Mouse (Mus musculus) left cerebral cortex, postnatal 14 days (tissue): ENCODE measurements around the gene Dctpp1. TPM values are rescaled to one million over a fixed set of nuclear protein-coding genes. Genes with fewer than 3 reads are reported as not detected.
"Not testable (repeated sequence)": the region's sequence is repeated elsewhere in the genome, so short reads cannot be mapped to it uniquely, and the experiment has no call there.

Experiments used
- DNase-seq, 2 experiments: peaks; one replicate each; pipeline ENCODE4 v3.0.0; 2021 to 2022; ENCODE audit warnings: low spot score in 2 of 2, mixed read lengths in 1 of 2
- intact Hi-C: fragments of 180-260 bp; cut with DNase I; formaldehyde crosslinking; loops from one replicate; pipeline ENCODE4 v1.15.1; 2025
- total RNA-seq, 2 experiments: library from RNA; stranded (reverse); gene quantifications; 2 replicates each; pipeline ENCODE4 v1.2.3; 2021

The Dctpp1 gene
- total RNA-seq, 2 experiments from 2014 or later = 32.1 to 38.3 TPM

DNA sequence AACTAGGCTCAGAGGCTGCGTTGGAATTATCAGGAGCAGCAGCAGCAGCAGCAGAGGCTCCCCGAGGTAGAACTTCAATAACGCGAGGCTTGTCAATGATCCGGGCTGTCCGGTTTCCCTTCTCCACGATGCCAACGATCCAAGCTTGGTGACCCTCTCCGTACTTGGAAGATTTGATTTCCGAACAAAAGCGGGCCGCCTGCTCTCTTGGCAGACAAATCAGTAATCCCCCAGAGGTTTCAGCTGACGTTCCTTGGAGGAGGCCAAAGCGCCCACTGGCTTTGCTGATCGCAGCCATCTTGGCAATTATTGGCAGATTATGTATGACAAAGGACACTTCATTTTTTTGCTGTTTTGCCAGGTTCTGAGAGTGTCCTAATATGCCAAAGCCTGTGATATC, 12.1 kb upstream of the Dctpp1 start:
- DNase-seq = no peak
- intact Hi-C loops = no loop called here

DNA sequence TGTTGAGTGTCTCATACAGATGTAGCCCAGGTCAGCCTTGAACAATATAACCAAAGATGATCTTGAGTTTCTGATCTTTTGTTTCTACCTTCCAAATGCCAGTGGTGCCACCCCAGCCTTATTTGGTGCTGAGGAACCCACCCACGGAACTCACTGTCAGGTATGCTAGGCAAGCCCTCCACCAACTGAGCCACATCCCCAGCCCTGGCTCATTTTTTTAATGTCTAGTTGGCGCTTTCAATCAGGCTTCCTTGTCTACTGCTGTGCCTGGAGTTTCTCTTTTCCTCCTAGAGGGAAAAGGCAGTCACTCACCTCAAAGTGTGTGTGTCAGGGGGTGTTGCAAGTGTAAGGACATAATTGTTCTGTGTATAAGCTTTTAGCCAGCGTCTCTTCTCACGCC, 10.6 kb upstream of the Dctpp1 start:
- DNase-seq = no peak
- intact Hi-C loops = no loop called here

DNA sequence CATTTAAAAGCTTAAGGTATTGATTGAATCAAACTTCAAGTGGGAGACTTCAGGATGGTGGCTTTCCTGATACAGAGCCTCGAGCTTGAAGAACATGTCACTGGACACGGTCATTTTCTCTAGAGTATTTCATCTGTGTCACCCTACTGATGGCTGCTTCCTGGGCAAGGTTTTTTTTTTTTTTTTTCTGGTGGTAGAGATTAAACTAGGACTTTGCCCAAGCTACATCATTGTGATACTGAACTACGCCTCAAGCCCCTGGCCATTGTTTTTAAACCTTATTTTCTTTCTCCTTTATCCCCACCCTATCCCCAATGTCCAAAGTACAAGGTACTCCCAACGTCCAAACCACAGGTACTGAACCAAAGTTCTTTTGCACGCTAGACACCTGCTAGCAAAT, 10.2 kb upstream of the Dctpp1 start:
- no peak for DNase-seq
- intact Hi-C loops = no loop called here

DNA sequence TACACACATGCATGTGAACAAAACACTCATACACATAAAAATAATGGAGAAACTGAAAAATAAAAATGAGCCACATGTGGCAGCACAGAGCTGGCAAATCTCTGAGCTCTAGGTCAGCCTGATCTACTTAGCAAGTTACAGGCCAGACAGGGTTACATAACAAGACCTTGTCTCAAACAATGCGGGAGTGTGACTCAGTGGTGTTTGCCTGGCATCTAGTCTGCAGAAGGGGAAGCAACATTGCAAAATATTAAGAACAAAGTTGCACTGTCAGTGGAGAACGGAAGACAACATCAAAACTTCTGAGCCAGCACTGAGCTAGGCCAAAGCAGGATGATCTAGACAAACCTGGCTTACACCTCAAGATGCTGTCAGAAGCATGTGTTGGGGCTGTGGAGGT, 9.7 kb upstream of the Dctpp1 start:
- no peak for DNase-seq
- intact Hi-C loops = no loop called here

DNA sequence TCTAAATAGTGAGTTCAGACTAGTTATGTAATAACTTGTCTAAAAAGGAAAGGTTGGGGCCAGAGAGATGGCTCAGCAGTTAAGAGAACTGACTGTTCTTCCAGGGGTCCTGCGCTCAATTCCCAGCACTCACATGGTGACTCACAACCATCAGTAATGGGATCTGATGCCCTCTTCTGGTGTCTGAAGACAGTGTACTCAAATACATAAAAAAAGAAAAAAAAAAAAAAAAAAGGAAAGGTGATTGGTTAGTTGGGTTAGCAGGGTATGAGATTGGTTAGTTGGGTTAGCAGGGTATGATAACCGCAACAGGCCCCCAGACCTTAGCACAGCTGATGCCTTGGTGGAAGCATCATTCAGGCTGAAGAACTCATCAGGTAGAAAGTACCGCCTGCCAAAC, 3.0 kb upstream of the Dctpp1 start:
- intact Hi-C loops = loop anchor here (5.0 kb wide), 1 partner anchor 214 kb away; the partner anchor contains the start of gene Fbrs
- no peak for DNase-seq

DNA sequence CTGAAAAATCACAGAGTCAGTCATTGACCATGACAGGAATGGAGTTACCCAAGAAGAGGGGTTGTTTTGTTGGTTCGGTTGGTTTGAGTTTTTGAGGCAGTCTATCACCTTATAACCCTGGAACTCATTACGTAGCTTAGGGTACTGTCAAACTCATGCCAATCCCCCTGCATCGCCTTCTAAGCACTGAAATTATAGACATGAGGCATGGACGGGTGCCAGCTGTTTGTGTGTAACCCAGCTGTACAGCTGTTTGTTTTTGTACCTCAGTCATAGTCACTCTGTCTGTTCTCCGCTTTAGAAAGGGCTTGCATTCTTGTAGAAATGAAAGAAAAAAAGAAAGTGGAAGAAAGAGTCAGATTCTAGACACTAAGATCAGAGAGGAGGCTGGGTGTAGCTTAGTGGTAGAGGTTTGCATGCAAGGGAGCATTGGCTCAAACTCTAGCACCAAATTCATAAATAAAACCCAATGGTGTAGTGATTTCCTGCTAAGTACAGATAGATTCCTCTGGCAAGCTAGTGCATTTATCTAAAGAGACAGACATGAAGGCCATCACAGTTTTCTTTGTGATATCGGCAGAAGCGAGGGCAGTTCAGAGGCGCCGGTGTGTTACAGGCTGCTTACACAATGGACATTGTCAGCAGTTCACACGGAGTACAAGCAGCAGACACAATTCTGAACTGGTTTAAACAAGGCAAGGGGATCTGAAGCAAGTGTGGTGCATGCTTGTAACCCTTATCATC, 1.9 kb upstream of the Dctpp1 start:
- intact Hi-C loops = loop anchor here (5.0 kb wide), 1 partner anchor 215 kb away; the partner anchor contains the start of gene Fbrs
- no peak for DNase-seq

DNA sequence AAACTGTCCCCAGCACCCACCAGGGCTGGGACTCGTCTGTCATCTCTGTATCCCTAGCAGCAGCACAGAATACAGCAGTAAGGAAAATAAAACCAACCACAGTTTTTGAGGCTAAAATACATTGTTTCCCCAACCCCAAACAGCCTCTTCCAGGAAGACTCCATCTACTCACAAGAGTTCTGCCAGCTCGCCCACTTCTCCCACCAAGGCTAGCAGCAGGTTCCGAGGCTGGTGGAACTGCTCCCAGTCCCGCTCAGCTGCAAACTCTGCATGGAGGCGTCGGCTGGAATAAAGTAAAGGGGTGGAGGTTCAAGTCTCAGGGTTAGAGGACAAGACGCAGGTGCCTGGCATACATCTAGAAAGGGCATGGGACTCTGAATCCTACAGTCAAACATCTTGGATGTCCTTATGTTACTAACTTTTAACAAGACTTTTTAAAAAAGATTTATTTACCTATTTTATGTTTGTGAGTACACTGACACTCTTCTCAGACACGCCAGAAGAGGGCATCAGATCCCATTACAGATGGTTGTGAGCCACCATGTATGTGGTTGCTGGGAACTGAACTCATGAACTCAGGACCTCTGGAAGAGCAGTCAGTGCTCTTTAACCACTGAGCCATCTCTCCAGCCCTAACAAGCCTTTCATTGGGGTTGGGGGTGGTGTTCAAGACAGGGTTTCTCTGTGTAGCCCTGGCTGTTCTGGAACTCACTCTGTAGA, 1.2 kb downstream of the Dctpp1 start:
- no peak for DNase-seq
- intact Hi-C loops = no loop called here

DNA sequence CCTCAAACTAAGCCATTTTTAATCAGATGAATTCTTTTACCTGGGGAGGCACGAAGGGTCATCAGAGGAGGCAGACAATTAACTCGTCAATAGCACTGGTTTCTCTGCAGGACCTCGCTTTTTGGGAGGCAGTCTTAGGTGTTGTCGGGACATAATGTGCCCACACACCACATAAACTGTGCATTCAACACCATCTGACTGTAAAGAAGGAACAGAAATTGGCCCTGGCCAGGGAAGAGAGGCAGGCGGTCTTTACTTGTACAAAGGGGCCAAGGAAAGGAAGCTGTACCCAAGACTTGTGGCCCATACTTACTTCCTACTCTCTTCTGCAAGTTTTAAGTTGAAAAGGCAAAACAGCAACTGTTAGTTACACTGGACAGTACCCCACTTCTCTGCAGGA, 4.0 kb downstream of the Dctpp1 start:
- peak in 1 of 2 experiments; percentile 55 for DNase-seq
- intact Hi-C loops = no loop called here

DNA sequence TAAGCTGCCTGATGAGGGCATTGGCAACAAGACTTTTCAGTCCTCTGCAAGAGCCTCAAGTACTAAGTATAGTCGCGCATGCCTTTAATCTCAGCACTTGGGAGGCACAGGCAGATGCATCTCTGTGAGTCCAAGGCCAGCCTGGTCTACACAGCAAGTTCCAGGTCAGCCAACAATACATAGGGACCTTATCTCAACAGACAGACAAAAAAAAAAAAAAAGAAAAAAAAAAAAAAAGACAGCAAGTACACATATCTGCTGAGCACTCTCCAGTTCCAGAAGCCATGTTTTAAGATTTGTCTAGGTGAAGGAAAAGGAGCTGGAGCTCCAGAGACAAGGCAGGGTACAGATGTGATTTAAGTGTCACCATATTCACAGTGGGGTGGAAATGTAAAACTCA, 4.5 kb downstream of the Dctpp1 start:
- intact Hi-C loops = no loop called here
- no peak for DNase-seq

DNA sequence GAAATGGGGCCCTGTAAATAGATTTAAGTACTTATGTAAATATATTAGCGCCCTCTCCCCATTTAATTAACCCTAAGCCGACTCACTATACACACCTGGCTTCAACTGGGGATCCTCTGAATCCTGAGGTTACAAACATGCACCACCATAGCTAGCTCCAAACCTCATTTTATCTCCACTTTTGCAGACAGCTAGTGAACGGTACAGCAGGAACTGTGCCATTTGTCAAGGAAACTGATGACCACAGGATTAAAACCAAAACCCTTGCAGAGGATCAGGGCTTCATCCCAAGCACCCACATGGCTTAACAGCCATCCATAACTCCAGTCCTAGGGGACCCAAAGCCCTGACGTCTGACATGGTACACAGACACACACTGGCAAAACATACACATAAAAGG, 5.5 kb downstream of the Dctpp1 start:
- no peak for DNase-seq
- intact Hi-C loops = no loop called here

DNA sequence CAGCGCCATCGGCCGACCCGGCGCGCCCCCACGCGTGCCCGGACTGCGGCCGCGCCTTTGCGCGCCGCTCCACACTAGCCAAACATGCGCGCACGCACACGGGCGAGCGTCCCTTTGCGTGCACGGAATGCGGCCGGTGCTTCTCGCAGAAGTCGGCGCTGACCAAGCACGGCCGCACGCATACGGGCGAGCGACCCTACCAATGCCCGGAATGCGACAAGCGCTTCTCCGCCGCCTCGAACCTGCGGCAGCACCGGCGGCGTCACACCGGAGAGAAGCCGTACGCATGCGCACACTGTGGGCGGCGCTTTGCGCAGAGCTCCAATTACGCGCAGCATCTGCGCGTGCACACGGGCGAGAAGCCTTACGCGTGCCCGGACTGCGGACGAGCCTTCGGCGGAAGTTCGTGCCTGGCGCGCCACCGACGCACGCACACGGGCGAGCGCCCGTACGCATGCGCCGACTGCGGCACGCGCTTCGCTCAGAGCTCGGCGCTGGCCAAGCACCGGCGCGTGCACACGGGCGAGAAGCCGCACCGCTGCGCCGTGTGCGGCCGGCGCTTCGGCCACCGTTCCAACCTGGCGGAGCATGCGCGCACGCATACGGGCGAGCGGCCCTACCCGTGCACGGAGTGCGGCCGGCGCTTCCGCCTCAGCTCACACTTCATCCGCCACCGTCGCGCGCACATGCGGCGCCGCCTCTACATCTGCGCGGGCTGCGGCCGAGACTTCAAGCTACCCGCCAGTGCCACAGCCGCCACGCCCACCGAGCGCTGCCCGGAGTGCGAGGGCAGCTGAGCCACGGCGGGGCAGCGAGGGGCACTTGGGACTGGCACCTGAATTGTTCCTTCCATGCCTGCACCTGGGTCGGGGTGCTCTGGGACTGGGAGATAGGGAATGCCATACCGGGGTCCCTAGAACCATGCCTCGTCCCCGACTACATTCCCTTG, 6.4 kb downstream of the Dctpp1 start:
- intact Hi-C loops = no loop called here
- DNase-seq = peak; percentile 96 to 97

DNA sequence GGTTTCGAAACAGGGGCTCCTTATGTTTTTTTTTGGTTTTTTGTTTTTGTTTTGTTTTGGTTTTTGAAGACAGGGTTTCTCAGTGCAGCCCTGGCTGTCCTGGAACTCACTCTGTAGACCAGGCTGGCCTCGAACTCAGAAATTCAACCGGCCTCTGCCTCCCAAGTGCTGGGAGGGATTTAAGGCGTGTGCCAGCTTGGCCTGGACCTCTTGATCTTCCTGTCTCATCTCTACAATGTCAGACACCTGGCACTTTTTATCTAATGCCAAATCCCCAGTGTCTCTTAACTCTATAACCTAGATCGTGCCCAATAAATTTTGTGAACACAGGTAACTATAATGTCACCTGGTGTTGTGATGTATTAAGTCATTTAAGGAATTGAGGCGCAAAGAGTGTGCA, 7.2 kb downstream of the Dctpp1 start:
- intact Hi-C loops = no loop called here
- DNase-seq = no peak

DNA sequence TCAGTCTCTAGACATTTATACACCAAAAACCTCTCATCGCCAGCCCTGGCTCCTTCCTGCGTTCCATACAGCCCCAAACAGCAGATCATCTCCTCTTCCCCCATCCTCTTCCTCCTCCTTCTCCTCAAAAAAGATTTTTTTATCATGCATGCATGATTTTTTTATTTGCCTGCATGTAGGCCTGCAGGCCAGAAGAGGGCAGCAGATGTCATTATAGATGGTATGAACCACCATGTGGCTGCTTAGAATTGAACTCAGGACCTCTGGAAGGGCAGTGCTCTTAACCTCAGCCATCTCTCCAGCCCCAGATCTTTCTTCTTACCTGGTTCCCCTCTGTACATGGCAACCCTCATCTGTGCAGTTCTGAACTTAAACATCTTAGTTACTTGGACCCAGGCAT, 8.1 kb downstream of the Dctpp1 start:
- no peak for DNase-seq
- intact Hi-C loops = no loop called here

DNA sequence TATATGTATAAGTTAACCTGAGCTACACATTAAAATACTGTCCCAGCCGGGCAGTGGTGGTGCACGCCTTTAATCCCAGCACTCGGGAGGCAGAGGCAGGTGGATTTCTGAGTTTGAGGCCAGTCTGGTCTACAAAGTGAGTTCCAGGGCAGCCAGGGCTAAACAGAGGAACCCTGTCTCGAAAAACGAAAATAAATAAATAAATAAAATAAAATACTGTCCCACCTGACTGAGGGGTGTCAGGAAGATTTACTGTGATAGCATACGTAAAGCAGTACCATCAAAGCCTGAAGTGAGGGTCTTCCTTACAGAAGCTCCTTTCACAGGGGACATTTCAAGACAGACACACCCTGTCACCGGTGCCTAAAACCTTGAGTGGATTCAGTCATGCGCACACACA, 10.0 kb downstream of the Dctpp1 start:
- intact Hi-C loops, DNase-seq: not testable (repeated sequence)

DNA sequence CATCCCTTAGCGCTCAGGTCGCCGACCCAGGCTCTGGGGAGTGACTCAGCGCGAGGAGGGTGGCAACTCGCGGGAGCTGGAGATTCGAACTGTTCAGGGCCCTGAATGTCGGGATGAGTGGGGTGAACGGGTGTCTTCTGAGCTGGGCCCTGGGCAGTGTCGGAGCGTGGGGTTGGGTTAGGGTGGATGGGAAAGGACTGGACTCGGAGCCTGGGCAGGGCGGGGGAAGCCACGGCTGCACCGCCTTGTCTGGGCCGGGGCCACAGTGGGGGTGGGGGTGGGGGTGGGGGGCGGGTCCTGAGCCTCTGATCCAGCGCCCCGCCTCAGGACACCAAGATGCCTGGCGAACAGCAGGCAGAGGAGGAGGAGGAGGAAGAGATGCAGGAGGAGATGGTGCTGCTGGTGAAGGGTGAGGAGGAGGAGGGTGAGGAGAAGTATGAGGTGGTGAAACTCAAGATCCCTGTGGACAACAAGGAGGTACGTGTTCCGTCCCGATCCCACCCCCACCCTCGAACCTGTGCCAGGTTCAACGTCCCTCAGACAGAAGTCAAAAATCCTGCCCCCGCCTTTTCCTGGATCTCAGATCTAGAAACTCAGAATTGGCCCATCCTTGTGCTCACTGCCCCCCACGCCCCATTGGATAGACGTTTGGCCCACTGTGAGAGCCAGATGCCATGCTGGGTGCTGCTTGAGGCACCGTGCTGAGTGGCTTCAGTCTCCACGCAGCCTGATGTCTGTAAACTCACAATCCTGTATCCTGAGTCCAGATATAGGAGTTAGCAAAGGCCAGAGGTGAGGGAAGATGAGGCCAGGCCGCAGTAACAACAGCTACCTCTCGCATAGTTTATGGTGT, 15.6 kb downstream of the Dctpp1 start:
- intact Hi-C loops = no loop called here
- no peak for DNase-seq

DNA sequence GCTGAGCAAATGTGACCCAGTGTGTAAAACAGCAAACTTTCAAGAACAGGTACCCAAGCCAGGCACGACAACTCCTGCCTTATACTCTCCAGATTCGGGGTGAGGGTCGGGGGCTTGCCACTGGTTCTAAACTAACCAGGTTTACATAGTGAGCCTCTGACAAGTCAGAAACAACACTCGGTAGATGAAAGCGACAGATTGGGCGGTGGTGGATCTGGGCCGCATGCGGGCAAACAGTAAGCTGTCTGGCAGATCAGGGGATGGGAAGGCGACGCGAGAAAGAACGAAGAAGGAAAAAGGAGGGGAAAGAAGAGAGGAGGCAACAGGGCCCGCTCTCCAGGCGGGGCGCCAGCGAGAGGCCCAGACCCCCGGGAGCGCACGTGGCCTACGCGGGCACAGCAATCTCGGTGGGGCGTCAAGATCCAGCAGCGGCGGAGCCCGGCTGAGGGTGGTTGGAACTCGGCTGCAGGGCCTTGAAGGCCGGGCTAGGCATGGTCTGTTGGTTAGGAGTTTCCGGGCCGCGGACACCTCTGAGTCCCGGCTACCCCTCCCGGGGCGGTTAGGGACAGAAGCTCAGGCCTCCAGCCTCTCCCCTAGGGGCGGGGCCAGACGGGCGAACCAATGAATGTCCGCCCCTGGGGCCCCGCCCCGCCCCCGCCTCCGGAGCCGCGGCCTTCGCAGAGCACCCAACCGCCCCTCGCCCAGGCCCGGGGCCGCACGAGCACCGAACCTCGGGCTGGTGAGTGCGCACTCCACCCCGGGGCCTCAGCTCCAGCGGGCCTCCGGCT, 16.4 kb downstream of the Dctpp1 start, which contains the start of gene Zfp771:
Zfp771 (plus strand) TSS at position 405 of the 788 bp plus-strand sequence.
- intact Hi-C loops = no loop called here
- DNase-seq = peak; percentile 93 to 95

DNA sequence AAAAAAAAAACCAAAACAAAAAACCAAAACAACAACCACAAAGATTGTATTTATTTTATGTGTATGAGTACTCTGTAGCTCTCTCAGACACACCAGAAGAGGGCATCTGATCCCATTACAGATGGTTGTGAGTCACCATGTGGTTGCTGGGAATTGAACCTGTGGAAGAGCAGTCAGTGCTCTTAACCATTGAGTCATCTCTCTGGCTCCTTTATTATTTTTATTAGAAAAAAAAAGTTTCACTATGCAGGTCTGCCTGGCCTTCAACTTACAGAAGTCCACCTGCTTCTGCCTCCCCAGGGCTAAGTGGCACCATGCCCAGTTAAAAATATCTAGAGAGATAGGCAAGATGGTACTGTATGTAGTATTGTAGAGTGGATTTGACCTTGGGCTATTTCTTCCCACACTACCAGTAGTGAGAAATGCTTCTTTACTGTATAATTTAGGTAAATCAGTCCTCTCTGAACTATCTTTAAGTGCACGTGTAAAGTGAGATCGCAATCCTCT, 17.1 kb downstream of the Dctpp1 start:
- DNase-seq = no peak
- intact Hi-C loops = no loop called here

DNA sequence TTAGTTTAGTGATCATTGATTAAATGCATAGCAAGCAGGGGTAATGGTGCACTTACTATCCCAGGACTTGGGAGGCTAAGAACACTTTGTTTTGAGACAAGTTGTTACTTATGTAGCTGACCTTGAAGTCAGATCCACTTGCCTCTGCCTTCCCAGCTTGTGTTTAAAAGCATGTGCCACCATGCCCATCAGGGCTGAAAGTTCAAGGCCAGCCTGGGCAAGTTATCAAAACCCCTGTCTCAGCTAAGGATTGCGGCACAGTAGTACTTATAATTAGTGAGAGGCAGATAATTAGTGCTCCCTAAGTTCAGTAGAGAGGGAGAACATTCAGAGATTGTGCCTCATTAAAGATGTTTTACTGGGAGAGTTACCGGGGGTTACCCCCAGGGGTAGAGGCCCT, 25.7 kb downstream of the Dctpp1 start:
- intact Hi-C loops = no loop called here
- DNase-seq = no peak
